Mouse (Mus musculus) urinary bladder, postnatal 14 days (tissue): ENCODE measurements around the gene Spns3.
A peak's percentile ranks its signal among the peaks of the same experiment; 100 is the strongest.

Experiments
- DNase-seq: peaks from one replicate; pipeline ENCODE4 v3.0.0; 2021; ENCODE audit warnings: low spot score

Spns3 gene

DNA sequence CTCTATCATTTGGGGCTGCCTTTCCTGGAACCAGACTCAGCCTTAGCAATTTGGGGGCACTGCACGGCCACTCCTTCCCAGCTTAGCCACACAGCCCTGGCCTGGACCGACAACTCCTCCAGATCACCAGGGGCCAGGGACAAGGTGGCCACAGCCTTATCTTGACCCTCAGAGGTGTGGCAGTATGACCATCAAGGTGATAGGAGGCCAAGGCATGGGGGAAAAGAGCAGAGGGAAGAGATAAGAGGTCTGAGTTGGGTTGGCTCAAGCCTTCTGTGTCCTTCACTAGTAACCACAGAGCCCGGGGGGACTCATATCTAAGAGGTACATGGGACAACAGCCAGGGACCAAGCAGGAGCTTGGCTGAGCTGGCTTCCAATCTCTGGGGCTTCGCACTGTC is 68.4 kb downstream of the Spns3 start:
- DNase-seq = no peak

DNA sequence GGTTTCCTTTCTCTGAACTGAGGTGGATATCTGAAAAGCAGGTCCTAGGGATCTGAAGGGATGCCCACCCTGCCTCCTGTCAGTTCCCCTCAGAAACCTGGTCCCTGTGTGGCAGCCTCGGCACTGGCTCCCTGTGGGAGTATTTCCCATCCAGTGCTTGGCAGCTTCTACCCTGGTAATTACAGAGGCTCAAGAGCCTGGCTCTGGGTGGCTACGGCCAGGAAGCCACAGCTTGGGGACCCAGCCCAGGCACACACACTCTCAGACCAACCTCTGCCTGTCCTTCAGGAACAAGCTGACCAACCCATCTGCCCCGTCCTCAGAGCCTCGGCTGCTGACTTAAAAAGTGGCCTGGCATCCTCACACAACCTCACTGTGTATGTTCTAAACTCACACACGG is 69.0 kb downstream of the Spns3 start:
- no peak for DNase-seq

DNA sequence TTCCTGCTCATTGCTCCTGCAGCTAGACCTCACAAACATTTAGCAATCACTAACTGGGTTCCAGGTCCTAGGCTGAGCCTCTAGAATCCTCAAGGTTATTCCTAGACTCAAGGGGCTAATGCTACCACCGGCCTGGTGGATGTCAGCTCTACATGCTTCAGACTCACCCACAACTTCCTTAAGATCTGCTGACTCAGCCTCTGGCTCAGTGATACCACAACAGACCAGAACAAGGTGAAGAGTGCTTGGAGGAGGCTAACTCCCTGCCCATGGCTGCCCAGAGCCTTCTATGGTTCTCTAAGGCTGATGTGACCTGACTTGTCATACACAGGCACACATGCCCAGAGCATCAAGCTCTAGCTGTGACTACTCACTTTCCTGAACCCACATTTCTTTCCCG is 70.8 kb downstream of the Spns3 start:
- DNase-seq = no peak

DNA sequence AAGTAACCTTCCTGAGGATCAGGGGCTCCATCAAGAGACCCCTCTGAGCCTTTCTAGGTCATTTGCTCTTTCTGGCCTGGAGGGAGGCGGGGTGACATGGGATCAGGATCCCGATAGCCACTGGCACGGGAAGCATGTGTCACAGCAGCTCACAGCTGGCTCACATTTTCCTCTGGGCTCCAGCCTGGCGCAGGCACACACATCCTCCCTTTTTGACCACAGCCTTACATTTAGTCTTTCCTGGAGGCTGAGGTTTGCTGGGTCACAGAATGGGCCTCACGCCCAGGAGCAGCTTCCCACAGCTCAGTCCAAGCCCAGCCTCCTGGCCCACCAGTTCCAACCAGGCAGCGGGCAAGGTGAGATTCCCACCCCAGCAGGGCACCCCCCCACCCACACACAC is 72.1 kb downstream of the Spns3 start:
- no peak for DNase-seq

DNA sequence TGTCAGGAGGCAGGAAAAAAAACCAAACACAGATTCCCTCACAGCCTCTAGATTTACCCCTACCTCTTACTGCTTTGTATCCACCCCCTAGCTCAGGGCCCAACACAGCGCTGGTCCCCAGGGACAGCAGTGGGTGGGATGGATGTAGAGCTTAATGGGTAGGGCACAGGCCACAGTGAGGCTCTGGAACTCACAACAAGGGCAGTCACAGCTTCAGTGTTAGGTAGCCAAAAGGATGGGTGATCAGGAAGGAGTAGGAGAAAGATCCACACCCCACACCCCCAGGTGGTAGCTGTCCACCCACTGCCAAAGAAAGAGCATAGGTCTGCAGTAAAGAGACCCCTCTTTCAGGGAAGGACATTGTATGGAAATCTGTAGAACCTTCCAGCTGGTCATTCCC is 72.7 kb downstream of the Spns3 start:
- DNase-seq = no peak

DNA sequence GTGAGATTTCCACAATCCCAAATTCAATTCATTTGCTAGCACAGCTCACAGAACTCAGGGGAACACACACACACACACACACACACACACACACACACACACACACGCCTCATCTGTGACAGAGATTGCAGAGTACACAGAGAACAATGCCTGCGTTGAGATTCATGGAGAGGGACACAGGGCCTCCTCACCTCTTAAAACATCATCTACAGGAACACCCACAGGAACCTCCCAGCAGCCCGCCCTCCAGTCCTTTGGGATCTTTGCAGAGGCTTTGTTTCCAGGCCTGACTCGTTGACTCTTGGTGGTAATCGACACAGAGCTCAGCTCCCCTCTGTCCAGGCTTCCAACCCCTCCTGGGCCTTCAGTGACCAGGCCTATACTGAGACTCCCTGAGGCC is 73.1 kb downstream of the Spns3 start:
- no peak for DNase-seq

DNA sequence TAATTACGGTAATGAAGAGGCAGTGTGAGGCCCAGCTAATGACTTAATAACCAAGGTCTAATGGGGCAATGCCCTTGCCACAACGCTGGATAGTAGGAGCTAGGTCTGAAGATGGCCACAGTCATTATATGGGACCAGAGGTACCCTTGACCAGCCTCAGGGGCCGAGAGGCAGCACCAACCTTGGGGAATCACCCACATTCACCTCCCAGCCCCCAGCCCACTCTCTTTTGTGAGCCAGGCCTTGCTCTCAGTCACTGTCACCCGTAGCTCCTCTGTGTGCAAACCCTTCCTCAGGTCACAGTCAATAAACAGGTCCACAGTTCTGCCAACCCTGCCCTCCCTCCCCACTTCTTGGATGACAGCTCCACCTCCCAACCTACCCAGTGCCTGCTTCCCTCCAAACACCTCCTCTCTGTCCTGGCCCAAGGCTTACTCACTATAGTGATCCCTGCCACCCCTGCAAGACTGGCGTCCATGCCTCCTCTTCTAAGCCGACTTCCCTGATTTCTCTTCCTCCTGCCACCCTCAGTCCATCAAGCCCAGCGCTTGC is 74.2 kb downstream of the Spns3 start:
- no peak for DNase-seq

DNA sequence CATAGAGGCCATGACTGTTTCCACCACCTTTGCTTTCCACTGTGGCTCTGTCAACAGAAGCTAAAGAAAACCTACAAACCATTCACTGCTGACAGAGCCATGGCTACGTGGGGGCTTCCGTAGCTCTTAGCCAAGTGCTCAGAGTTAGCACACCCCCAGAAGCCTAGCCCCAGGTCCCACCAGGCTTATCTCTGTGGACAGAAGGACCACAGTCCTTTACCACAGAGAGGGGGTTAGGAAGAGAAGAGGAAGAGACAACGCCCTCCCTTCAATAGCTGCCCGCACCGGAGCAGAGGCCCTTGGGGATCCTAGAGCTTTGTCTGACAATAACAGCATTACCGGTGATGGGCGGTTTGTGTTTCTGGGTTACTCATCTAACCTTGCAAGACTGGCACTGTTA is 74.9 kb downstream of the Spns3 start:
- no peak for DNase-seq

DNA sequence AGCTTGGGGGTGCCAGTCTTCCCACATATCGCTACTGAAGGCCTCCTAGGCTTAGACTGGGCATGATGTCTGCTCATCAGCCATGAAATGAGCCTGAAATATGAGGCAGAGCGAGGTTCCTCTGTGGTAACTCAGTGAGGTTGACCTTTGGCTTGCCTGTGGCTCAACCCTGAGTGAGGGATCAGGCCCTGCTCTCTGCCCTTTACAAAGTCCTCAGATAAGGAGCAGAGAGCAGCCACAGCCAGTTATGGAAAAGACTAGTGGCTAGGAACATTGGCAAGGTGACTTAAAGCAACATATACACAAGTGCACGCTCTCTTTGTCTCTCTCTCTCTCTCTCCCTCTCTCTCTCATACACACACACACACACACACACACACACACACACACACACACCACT is 75.4 kb downstream of the Spns3 start:
- DNase-seq = no peak

DNA sequence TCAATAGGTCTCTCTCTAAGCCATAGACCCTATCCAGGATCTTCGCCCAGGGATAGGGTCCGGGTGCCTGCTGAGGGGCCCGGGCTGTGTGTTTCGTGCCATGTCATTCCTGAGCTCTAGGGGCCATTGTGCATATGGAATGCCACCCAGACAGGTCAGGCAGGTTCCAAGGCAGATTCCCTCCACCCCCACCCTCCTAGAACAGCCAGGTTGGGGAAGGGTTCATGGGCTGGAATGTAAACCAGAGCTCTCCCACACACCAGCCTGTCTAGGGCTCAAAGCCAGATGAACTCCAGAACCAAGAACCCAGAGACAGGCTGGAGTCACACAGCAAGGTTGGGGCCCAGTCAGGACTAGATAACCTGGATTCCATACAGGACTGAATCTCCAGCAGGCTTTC is 76.8 kb downstream of the Spns3 start:
- peak; percentile 58 for DNase-seq

DNA sequence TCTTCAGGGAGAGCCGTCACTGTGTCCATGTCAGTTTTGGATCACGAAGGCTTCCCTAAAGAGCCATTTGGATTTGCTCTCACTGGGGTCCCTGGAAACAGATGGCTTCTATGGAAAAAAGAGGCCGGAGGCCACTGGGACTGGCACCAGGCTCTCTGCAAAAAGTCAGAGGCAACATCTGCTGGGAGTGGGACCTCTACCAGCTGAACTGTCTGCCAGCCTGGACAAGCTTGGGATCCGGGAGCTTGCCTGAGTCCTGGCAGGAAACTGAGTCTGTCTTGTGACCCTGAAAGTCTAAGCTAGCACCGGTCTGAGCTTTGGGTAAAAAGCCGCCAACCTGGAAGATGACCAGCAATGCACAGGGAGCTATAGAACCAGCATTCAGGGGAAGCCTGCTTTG is 78.9 kb downstream of the Spns3 start:
- no peak for DNase-seq

DNA sequence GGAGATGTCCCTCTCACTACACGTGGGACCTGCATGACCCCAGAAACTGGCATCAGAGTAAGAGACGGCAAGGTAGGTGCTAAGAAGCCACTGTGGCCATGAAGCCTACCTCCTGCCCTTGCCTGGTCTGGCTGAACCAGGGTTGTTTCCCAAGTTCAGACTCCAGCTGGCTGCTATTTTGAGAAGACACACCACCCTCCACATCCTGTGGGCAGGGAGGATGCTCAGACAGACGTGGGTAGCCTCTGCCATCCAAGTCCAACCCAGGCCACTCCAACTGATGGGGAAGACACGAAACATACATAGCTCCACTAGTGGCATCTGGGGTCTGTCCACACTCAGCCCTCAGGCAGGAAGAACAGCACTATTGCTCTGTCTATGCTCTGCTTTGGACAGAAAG is 80.3 kb downstream of the Spns3 start:
- DNase-seq = no peak

DNA sequence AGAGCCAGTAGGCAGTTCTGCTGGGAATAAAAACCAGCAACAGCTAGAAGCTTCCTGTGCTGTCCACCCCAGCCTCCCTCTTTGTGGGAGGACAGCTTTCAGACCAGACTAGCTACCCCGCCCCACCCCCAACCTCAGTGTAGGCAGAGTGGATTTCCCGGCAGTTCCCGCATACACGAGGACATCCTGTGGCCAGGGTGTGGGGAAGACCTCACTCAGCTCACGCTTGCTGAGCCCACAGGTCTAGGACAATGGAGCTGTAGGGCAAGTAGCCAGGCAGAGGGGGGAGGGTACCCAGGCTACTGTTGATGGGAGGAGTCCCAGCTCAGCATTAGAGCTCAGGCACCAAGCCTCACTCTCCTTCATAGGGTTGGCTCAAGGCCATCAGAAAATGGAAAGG is 81.1 kb downstream of the Spns3 start:
- peak; percentile 53 for DNase-seq

DNA sequence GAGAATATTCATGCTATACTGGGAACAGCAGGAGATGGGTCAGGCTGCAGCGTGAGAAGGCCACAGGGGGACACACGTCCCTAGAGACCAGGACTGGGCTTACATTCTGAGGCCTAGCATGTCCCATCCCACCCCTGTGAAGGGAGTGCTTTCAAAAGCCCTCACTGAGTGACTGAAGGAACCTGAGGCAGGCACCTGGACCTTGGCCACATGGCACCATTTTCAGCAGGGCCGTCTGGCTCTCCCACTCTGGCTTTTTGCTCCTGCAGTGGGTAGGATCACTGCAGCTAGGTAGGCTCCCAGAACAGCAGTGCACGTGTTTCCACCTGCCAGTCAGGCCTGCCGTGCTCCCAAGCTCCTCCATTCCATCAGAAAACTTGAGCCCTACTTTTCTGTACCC is 81.8 kb downstream of the Spns3 start:
- DNase-seq = no peak

DNA sequence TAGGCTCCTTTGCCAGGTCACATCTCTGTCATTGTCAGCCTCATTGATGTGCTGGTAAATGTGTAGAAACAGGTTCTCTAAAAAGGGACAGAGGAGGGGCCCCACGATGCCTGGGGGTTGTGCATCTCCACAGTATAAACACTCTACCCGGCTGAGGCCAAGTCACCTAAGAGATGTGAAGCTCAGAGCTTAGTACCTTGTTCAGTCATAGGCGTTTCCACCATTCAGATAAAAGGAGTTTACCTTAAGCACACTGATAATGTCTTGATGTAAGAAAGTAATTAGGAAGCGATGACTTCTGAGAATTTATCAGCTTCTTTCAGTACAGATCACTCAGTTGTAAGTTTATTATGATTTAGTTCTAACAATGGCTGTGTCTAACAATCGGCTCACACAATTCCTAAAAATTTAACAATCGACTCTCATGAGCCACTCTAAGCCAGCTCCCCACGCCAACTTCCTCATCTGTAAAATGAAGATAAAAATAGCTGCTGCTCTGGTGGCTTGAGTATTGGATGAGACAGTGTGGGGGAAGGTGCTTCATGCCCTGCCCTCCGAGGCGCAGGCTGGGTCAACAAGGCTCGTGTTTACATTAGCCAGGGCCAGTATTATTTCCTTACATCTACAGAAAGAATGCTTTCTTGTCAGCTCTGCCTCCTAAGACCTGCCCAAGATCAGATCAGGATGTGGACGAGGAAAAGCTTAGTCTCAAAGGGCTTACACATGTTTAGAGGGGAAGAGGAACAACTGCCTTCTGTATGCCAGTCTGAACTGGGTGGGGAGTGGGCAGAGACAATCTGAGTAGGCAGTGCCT is 83.4 kb downstream of the Spns3 start:
- DNase-seq = peak; percentile 49

DNA sequence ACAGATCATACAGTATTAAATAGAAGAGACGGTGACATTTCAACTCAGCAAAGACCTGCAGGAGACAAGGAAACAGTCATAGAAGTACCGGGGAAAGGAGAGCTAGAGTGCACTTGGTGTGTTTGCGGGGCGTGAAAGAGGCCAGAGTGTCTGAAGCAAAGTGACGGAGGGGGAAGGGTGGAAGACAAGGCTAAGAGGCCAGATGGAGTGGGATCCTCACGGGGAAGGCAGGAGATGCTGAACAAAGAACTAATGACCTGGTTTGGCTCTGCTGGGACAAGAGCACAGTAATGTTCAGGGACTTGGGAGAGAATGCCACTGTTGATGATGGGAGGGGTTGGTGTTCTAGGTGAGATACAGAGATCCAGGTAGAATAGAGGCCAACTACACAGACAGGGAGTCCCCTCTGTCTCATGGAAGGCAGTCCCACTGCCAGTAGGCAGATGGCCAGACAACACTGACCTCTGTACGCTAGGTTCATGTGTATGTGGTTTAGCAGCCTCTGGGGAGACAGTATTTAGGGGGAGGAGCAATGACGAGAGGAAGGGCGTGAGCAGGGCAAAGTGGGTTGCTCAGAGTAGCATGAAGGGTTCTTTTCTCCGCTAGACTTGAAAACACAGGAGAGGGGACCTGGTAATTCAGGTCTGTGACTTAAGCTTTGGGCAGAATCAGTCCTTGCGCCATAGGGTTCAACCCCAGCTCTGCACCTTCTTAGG is 84.2 kb downstream of the Spns3 start:
- no peak for DNase-seq

DNA sequence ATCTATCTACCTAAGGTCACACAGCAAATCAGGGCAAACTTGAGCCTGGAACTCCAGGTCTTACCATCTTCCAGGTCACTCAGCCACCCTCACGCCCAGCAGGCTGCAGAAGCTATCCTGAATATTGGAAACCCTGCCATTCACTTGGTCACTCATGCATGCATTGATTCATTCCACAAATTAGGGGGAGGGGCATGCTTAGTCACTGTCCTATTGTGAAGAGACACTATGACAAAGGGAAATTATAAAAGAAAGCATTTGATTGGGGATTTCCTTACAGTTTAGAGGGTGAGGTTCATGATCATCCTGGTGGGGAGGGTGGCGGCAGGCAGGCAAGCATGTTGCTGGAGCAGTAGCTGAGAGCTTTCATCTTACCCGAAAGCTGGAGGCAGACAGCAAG is 85.5 kb downstream of the Spns3 start:
- DNase-seq = no peak

DNA sequence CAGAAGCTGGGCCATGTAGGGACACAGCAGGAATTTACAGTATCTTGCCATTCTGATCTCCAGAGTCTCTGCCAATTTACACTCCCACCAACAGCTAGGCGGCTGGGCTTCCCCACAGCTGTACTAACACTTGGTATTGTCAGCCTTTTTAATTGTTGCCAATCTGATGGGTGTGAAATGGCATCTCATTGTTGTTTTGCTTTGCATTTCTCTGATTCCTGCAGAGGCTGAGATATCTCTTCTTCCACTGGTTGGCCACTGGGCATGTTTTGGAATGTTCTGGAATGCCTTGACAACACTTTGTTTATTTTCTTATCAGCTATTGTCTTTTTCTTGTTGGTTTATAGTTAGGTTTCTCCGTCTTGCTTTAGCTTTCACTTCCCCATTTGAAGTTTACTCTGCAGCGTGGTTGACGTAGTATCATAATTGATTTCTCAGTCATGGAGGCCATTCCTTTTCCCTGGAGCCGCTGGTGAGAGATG is 88.8 kb downstream of the Spns3 start:
- DNase-seq = no peak

DNA sequence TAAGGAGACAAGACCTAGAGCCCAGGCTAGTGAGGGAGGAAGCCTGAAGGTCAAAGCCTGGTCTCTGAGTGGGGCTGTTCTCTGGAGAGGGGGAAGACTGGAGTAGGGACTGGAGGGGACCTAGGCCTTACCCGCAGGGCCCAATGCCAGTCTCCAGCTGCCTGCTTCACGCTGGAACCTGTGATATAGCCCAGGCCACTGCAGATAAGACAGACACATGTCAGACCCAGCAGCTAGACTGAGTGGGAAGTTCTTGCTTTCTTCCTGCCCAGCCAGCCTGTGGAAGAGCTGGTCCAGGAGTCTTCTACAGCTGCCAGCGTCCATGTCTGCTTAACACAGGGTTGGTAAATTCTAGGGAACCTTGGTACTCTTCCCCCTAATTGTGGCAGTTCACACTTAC is 91.8 kb downstream of the Spns3 start:
- DNase-seq = no peak

DNA sequence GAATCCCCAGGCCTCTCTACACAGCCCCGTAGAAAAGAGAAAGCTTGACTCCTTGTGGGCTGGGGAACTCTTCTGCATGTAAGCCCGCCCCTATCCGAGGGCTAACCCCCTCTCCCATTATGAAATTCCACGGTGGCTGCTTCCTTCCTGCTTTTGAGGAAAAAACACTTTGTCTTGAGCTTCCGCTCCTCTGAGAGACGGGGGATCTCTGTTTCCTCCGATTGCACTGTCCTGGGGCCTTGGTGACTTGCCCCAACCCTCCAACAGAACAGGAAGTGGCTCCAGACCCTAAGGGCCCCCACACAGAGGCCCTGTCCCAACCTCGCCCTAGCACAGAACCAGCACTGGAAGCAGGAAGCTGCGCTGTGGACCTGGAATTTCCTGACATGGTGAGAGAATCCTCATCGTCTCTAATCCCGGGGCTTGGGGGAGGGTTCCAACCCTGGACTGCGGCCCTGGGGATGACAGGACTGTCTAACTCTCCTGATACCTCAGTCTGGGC is 92.3 kb downstream of the Spns3 start:
- DNase-seq = no peak

DNA sequence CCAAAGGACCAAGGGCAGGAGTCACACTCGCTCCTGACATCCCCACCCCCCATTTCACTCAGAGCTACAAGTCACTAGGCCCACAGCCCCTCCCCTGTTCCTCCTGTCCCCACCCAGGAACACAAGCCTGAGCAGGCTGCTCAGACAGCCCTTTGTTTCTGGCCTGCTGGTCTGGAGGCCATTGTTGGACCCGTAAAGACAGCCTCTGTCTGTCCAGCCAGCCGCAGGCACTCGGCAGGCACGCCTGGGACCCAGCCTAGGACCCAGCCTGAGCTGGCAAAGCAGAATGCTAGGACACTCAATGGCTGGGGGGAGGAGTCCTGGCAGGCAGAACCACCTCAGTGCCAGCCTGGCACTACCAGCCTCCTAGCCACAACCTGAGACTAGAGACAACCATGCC is 94.6 kb downstream of the Spns3 start:
- DNase-seq = no peak

DNA sequence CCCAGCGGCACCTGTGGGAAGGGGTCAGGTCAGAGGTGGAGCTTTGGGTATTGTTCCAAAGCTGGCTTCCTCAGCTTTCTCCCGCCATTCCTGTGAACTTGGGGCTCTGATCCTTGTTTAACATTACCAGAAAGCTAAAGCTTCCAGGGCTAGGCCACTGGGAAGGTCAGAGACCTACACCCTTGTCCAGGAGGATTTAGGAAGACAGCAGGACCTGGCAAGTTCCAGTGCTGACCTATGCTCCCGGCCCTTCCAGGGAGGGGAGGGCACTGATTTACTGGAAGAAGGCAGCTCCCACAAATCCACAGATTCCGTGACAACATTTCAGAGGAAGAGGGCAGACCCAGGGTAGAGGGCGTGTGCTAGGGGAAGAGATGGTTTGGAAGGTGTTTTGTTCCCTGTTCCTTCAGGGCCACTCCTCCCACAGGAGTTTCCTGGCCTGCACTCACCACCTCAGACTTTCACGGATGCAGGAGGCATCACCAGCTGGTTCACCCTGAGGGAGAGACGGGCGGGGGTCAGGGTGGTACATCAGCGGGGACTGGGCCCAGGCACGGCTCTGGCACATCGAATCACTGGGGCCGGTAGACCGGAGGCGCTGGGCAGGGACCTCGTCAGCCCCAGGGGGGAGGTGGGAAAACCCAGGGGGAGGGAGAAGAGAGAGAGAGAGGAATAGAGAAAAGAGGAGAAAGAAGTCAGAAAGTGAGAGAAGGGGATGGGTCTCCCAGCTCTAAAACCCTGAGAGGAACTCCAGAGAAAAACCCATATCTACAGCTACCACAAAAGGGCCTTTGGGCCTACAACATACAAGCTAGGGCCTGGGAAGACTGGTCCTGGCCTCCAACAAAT is 97.0 kb downstream of the Spns3 start:
- no peak for DNase-seq
